Mouse (Mus musculus) heart, embryonic 11.5 days (tissue): ENCODE results near the gene Ripply3. TPM values are rescaled to one million over a fixed set of nuclear protein-coding genes. Genes with fewer than 3 reads are reported as not detected.

Experiments
- ATAC-seq: fragments of 200-750 bp; cut with Nextera tagmentation; replicated peaks from 2 replicates; pipeline ENCODE4 v1.8.0; 2017; ENCODE audit warnings: moderate library complexity; ENCODE audit not compliant: insufficient number of reproducible peaks, low FRiP score, low TSS enrichment
- H3K27ac ChIP-seq: fragments of 300-500 bp; sonication (generic); 2 replicates; pipeline ENCODE4 v1.5.1; 2014; ENCODE audit warnings: mild to moderate bottlenecking, low read depth, low read length
- H3K27me3 ChIP-seq: fragments of 300-500 bp; sonication (generic); 2 replicates; pipeline ENCODE4 v1.6.1; 2014; ENCODE audit warnings: mild to moderate bottlenecking, low read length, mixed read lengths; ENCODE audit not compliant: control insufficient read depth, insufficient read depth
- H3K36me3 ChIP-seq: fragments of 300-500 bp; sonication (generic); 2 replicates; pipeline ENCODE4 v1.6.1; 2014; ENCODE audit warnings: mild to moderate bottlenecking, low read length, moderate library complexity, mixed read lengths; ENCODE audit not compliant: control insufficient read depth, insufficient read depth
- H3K4me1 ChIP-seq: fragments of 300-500 bp; sonication (generic); 2 replicates; pipeline ENCODE4 v1.6.1; 2014; ENCODE audit warnings: low read length; ENCODE audit not compliant: control insufficient read depth, insufficient read depth
- H3K4me2 ChIP-seq: fragments of 300-500 bp; sonication (generic); 2 replicates; pipeline ENCODE4 v1.6.1; 2014; ENCODE audit warnings: mild to moderate bottlenecking, moderate library complexity
- H3K4me3 ChIP-seq: fragments of 300-500 bp; sonication (generic); 2 replicates; pipeline ENCODE4 v1.5.1; 2014; ENCODE audit warnings: low read depth, low read length
- H3K9ac ChIP-seq: fragments of 300-500 bp; sonication (generic); 2 replicates; pipeline ENCODE4 v1.6.1; 2014; ENCODE audit warnings: mild to moderate bottlenecking, low read depth, low read length, moderate library complexity
- H3K9me3 ChIP-seq: fragments of 300-500 bp; sonication (generic); replicated peaks from 2 replicates; pipeline ENCODE4 v1.6.1; 2016; ENCODE audit warnings: low read length; ENCODE audit not compliant: control insufficient read depth
- WGBS: fragments of 180-500 bp; shearing (Covaris S2); extraction: QIAGEN DNeasy Blood & Tissue Kit; methylation state at CpG from one replicate; pipeline ENCODE4 v1.1.7; 2014; ENCODE audit not compliant: insufficient replicate concordance; 5-methylcytosine and 5-hydroxymethylcytosine counted together
- polyA plus RNA-seq: library from polyadenylated mRNA; unstranded; fragments of >200 nt; fragmentation: Nextera tagmentation; extraction: Ambion mirVana; gene quantifications from 2 replicates; pipeline ENCODE4 v1.2.1, GENCODE M21; 2014

The Ripply3 gene
- polyA plus RNA-seq, 1 experiment from 2014 or later: 6.0 TPM

GRCm38 (mm10) chr16:94345733-94346132, 17.5 kb downstream of the Ripply3 start:
- 81% methylated on average over 1 of the region's 1 CpGs for WGBS
- no peaks in the 10 kb centered on the region for H3K9me3 ChIP-seq
- no peak overlapping the region for H3K4me2 ChIP-seq
- no peak overlapping the region for H3K27ac ChIP-seq
- no peaks in the 10 kb centered on the region for H3K27me3 ChIP-seq
- no peak for ATAC-seq
- no peak overlapping the region for H3K4me3 ChIP-seq
- no peaks in the 10 kb centered on the region for H3K4me1 ChIP-seq
- H3K36me3 ChIP-seq: no peaks in the 10 kb centered on the region
- H3K9ac ChIP-seq: no peak overlapping the region

GRCm38 (mm10) chr16:94347080-94347731, 19.0 kb downstream of the Ripply3 start:
- no peak overlapping the region for H3K9ac ChIP-seq
- WGBS: 68% methylated on average over 7 of the region's 7 CpGs
- ATAC-seq: no peak
- H3K4me3 ChIP-seq: no peak overlapping the region
- H3K27ac ChIP-seq: no peak overlapping the region
- H3K4me1 ChIP-seq: no peaks in the 10 kb centered on the region
- H3K9me3 ChIP-seq: no peaks in the 10 kb centered on the region
- H3K27me3 ChIP-seq: no peaks in the 10 kb centered on the region
- H3K36me3 ChIP-seq: no peaks in the 10 kb centered on the region
- no peak overlapping the region for H3K4me2 ChIP-seq

- Histone ChIP-seq H3K9me3 (no peaks in the 10 kb centered on the region), H3K4me2 (no peak overlapping the region), H3K9ac (no peak overlapping the region), H3K27ac (no peak overlapping the region), H3K4me3 (no peak overlapping the region), H3K27me3 (no peaks in the 10 kb centered on the region), H3K36me3 (no peaks in the 10 kb centered on the region), H3K4me1 (no peaks in the 10 kb centered on the region)
- ATAC-seq: no peak
- WGBS: 80% methylated on average over 2 of the region's 2 CpGs
Measured at GRCm38 (mm10) chr16:94348779-94349178, 20.6 kb downstream of the Ripply3 start.

GRCm38 (mm10) chr16:94349588-94350286, 21.5 kb downstream of the Ripply3 start:
- Histone ChIP-seq H3K4me3 (no peak overlapping the region), H3K27ac (no peak overlapping the region), H3K9me3 (no peaks in the 10 kb centered on the region), H3K27me3 (no peaks in the 10 kb centered on the region), H3K9ac (no peak overlapping the region), H3K4me1 (no peaks in the 10 kb centered on the region), H3K4me2 (no peak overlapping the region), H3K36me3 (no peaks in the 10 kb centered on the region)
- ATAC-seq: no peak
- WGBS: 64% methylated on average over 11 of the region's 11 CpGs

GRCm38 (mm10) chr16:94350287-94350677, 22.1 kb downstream of the Ripply3 start:
- H3K27ac ChIP-seq: no peak overlapping the region
- H3K9me3 ChIP-seq: no peaks in the 10 kb centered on the region
- H3K36me3 ChIP-seq: no peaks in the 10 kb centered on the region
- no peak overlapping the region for H3K4me3 ChIP-seq
- no peak overlapping the region for H3K9ac ChIP-seq
- 75% methylated on average over 10 of the region's 10 CpGs for WGBS
- no peak for ATAC-seq
- H3K4me1 ChIP-seq: no peaks in the 10 kb centered on the region
- no peak overlapping the region for H3K4me2 ChIP-seq
- H3K27me3 ChIP-seq: no peaks in the 10 kb centered on the region

GRCm38 (mm10) chr16:94354450-94354849, 26.2 kb downstream of the Ripply3 start:
- no peak overlapping the region for H3K4me3 ChIP-seq
- no peak; the same call in 1 of the 2 replicates for ATAC-seq
- 30% methylated on average over 9 of the region's 9 CpGs for WGBS
- H3K27me3 ChIP-seq: no peaks in the 10 kb centered on the region
- H3K36me3 ChIP-seq: no peaks in the 10 kb centered on the region
- H3K27ac ChIP-seq: no peak overlapping the region
- H3K9me3 ChIP-seq: no peaks in the 10 kb centered on the region
- H3K9ac ChIP-seq: no peak overlapping the region
- no peaks in the 10 kb centered on the region for H3K4me1 ChIP-seq
- no peak overlapping the region for H3K4me2 ChIP-seq

- Histone ChIP-seq H3K4me1 (no peaks in the 10 kb centered on the region), H3K36me3 (no peaks in the 10 kb centered on the region), H3K4me2 (no peak overlapping the region), H3K4me3 (no peak overlapping the region), H3K9ac (no peak overlapping the region), H3K27me3 (no peaks in the 10 kb centered on the region), H3K9me3 (no peaks in the 10 kb centered on the region), H3K27ac (no peak overlapping the region)
- no peak for ATAC-seq
- 42% methylated on average over 7 of the region's 7 CpGs for WGBS
Measured at GRCm38 (mm10) chr16:94356046-94356445, 27.8 kb downstream of the Ripply3 start.

GRCm38 (mm10) chr16:94356776-94357494, 28.7 kb downstream of the Ripply3 start:
- Histone ChIP-seq H3K9ac (no peak overlapping the region), H3K27me3 (no peaks in the 10 kb centered on the region), H3K36me3 (no peaks in the 10 kb centered on the region), H3K4me1 (peaks cover 2% of the 10 kb centered on the region; the same call in 1 of the 2 replicates), H3K4me2 (no peak overlapping the region), H3K27ac (no peak overlapping the region), H3K9me3 (no peaks in the 10 kb centered on the region), H3K4me3 (no peak overlapping the region)
- no peak for ATAC-seq
- WGBS: 66% methylated on average over 11 of the region's 11 CpGs
